Mouse (Mus musculus): Measurements from ENCODE around the gene Fignl2. TPM values are rescaled to one million over a fixed set of nuclear protein-coding genes. Genes with fewer than 3 reads are reported as not detected.

The Fignl2 gene
- total and polyA plus RNA-seq, 3 experiments = not detected

GRCm38 (mm10) chr15:101086451-101086850 lies 8.1 kb upstream of the Fignl2 start:
- Histone ChIP-seq H3K4me2 (ENCODE audit: insufficient read depth, low read depth, poor library complexity, severe bottlenecking) (no peak overlapping the region), H3K27me3 (replicated peaks) (peaks cover 65% of the 10 kb centered on the region), H3K9ac (ENCODE audit: insufficient read depth, low read depth) (no peak overlapping the region), H3K36me3 (replicated peaks in 1 of 2; ENCODE audit: control insufficient read depth in 1 of 2, insufficient read depth in 1 of 2, low read length in 1 of 2) (no peaks in the 10 kb centered on the region), H3K4me3 (replicated peaks in 1 of 3; ENCODE audit: low read depth in 2 of 3, low read length in 2 of 3, poor library complexity in 1 of 3) (no peak overlapping the region), H3K79me2 (replicated peaks; ENCODE audit: control insufficient read depth, extremely low read depth, insufficient read depth, poor library complexity, severe bottlenecking) (no peaks in the 10 kb centered on the region), H3K9me3 (replicated peaks; ENCODE audit: low read length) (no peaks in the 10 kb centered on the region), H3K27ac (ENCODE audit: insufficient read depth, low read depth) (no peak overlapping the region), H3K4me1 (ENCODE audit: control insufficient read depth in 1 of 2, insufficient read depth in 2 of 2) (peaks cover 10 to 12% of the 10 kb centered on the region in 2 experiments)
- dilution Hi-C loops (cut with MboI; ENCODE audit: extremely low pct_ligation_motif_present, extremely low pct_unique_long_range_greater_than_20kb, low sequenced_read_pairs) = no loop called here
- no peak for DNase-seq (ENCODE audit: extremely low read depth)
- in situ Hi-C loops (cut with MboI; ENCODE audit: low pct_ligation_motif_present, low pct_unique_long_range_greater_than_20kb, low sequenced_read_pairs) = no loop called here
- no peak for TF ChIP-seq USF1 (IDR thresholded peaks at IDR 0.05; ENCODE audit: low read depth, low read length)
- no peak for TF ChIP-seq SMC3 (IDR thresholded peaks at IDR 0.05; ENCODE audit: low read depth, low read length)
- no peak for TF ChIP-seq CHD1 (IDR thresholded peaks at IDR 0.05; ENCODE audit: low read depth, low read length)
- no peak for TF ChIP-seq MEF2A (IDR thresholded peaks at IDR 0.05; ENCODE audit: borderline replicate concordance, low read depth, low read length)
- no peak for TF ChIP-seq CHD2 (IDR thresholded peaks at IDR 0.05; ENCODE audit: low read length)
- TF ChIP-seq EP300 (IDR thresholded peaks at IDR 0.05; ENCODE audit: low read length) = no peak
- no peak for TF ChIP-seq UBTF (IDR thresholded peaks at IDR 0.05; ENCODE audit: low read depth, low read length)
- no peak for TF ChIP-seq IRF4 (IDR thresholded peaks at IDR 0.05; ENCODE audit: low read depth, low read length)
- no peak for TF ChIP-seq ZNF384 (IDR thresholded peaks at IDR 0.05; ENCODE audit: low read depth, low read length)
- TF ChIP-seq ZC3H11A (IDR thresholded peaks at IDR 0.05; ENCODE audit: low read depth, low read length) = no peak
- no peak for TF ChIP-seq POLR2A (IDR thresholded peaks at IDR 0.05; ENCODE audit: low read depth, low read length)
- no peak for TF ChIP-seq JUN (IDR thresholded peaks at IDR 0.05; ENCODE audit: insufficient read depth, low read depth, low read length)

- H3K27ac ChIP-seq (ENCODE audit: insufficient read depth, low read depth) = no peak overlapping the region
- in situ Hi-C loops (cut with MboI; ENCODE audit: low pct_ligation_motif_present, low pct_unique_long_range_greater_than_20kb, low sequenced_read_pairs) = no loop called here
Observed at GRCm38 (mm10) chr15:101084499-101084898, 6.1 kb upstream of the Fignl2 start.

More at GRCm38 (mm10) chr15:101084499-101084898, 6.1 kb upstream of the Fignl2 start:
- dilution Hi-C loops (cut with MboI; ENCODE audit: extremely low pct_ligation_motif_present, extremely low pct_unique_long_range_greater_than_20kb, low sequenced_read_pairs) = no loop called here
- no peak overlapping the region for H3K4me3 ChIP-seq (replicated peaks in 1 of 3; ENCODE audit: low read depth in 2 of 3, low read length in 2 of 3, poor library complexity in 1 of 3)
- no peaks in the 10 kb centered on the region for H3K79me2 ChIP-seq (replicated peaks; ENCODE audit: control insufficient read depth, extremely low read depth, insufficient read depth, poor library complexity, severe bottlenecking)
- no peaks in the 10 kb centered on the region for H3K36me3 ChIP-seq (replicated peaks in 1 of 2; ENCODE audit: control insufficient read depth in 1 of 2, insufficient read depth in 1 of 2, low read length in 1 of 2)
- H3K4me2 ChIP-seq (ENCODE audit: insufficient read depth, low read depth, poor library complexity, severe bottlenecking) = no peak overlapping the region
- peaks cover 8 to 12% of the 10 kb centered on the region in 2 experiments for H3K4me1 ChIP-seq (ENCODE audit: control insufficient read depth in 1 of 2, insufficient read depth in 2 of 2)
- TF ChIP-seq CHD2 (IDR thresholded peaks at IDR 0.05; ENCODE audit: low read length) = no peak
- TF ChIP-seq MAX (IDR thresholded peaks at IDR 0.05; ENCODE audit: low read length) = no peak
- TF ChIP-seq ELF1 (IDR thresholded peaks at IDR 0.05; ENCODE audit: low read depth, low read length) = no peak
- TF ChIP-seq UBTF (IDR thresholded peaks at IDR 0.05; ENCODE audit: low read depth, low read length) = no peak
- TF ChIP-seq KAT2A (IDR thresholded peaks at IDR 0.05; ENCODE audit: insufficient replicate concordance, low read length) = no peak
- no peak for TF ChIP-seq MAFK (IDR thresholded peaks at IDR 0.05; ENCODE audit: insufficient replicate concordance, low read length)
- TF ChIP-seq ZKSCAN1 (IDR thresholded peaks at IDR 0.05; ENCODE audit: borderline replicate concordance, low read depth, low read length) = no peak
- TF ChIP-seq JUND (conservative IDR thresholded peaks at IDR 0.05; ENCODE audit: low read depth, low read length) = no peak
- no peak for TF ChIP-seq USF1 (IDR thresholded peaks at IDR 0.05; ENCODE audit: low read depth, low read length)
- no peak for TF ChIP-seq CTCF (conservative IDR thresholded peaks at IDR 0.05 in 1 of 2, IDR thresholded peaks at IDR 0.05 in 1 of 2; ENCODE audit: low read depth in 2 of 2, low read length in 2 of 2)
- no peak for TF ChIP-seq IRF4 (IDR thresholded peaks at IDR 0.05; ENCODE audit: low read depth, low read length)
- TF ChIP-seq MYC (IDR thresholded peaks at IDR 0.05; ENCODE audit: low read depth, low read length) = no peak
- no peak for TF ChIP-seq MXI1 (IDR thresholded peaks at IDR 0.05; ENCODE audit: low read depth, low read length)
- no peak for TF ChIP-seq ZC3H11A (IDR thresholded peaks at IDR 0.05; ENCODE audit: low read depth, low read length)
- TF ChIP-seq USF2 (conservative IDR thresholded peaks at IDR 0.05; ENCODE audit: low read depth, low read length) = no peak
- TF ChIP-seq RAD21 (IDR thresholded peaks at IDR 0.05; ENCODE audit: low read depth, low read length) = no peak
- TF ChIP-seq NELFE (IDR thresholded peaks at IDR 0.05; ENCODE audit: low read depth, low read length) = no peak
- no peak for TF ChIP-seq TBP (conservative IDR thresholded peaks at IDR 0.05; ENCODE audit: low read depth, low read length)
- no peak for TF ChIP-seq MAZ (IDR thresholded peaks at IDR 0.05; ENCODE audit: low read depth, low read length)
- no peak for DNase-seq (ENCODE audit: extremely low read depth)
- H3K9ac ChIP-seq (ENCODE audit: insufficient read depth, low read depth) = no peak overlapping the region
- H3K9me3 ChIP-seq (replicated peaks; ENCODE audit: low read length) = no peaks in the 10 kb centered on the region
- H3K27me3 ChIP-seq (replicated peaks) = peaks cover 71% of the 10 kb centered on the region
